Mouse (Mus musculus) mesoderm, embryonic 11.5 days (tissue): ENCODE measurements around the gene Rhot1.
"Not testable (repeated sequence)": the region's sequence is repeated elsewhere in the genome, so short reads cannot be mapped to it uniquely, and the experiment has no call there.

Source experiments
- DNase-seq: peaks from one replicate; pipeline ENCODE4 v3.0.0-alpha.2; 2012; ENCODE audit warnings: low read depth, low spot score

Gene Rhot1

GRCm38 (mm10) chr11:80208860-80209800, at the start of gene Rhot1:
Gene Rhot1, plus strand, starts transcription at chr11:80209019.
- DNase-seq = peak; percentile 93

GRCm38 (mm10) chr11:80161041-80161440, 47.8 kb upstream of the Rhot1 start:
- DNase-seq = no peak

- DNase-seq = no peak
These were observed 45.3 kb upstream of the Rhot1 start for GRCm38 (mm10) chr11:80163362-80164116.

GRCm38 (mm10) chr11:80164224-80164623, 44.6 kb upstream of the Rhot1 start:
- no peak for DNase-seq

GRCm38 (mm10) chr11:80168121-80168520, 40.7 kb upstream of the Rhot1 start:
- DNase-seq = no peak

- DNase-seq = no peak
These were observed 40.1 kb upstream of the Rhot1 start for GRCm38 (mm10) chr11:80168611-80169249.

GRCm38 (mm10) chr11:80169629-80170028, 39.2 kb upstream of the Rhot1 start:
- DNase-seq = no peak

GRCm38 (mm10) chr11:80170351-80170750, 38.5 kb upstream of the Rhot1 start:
- DNase-seq = no peak

- DNase-seq = no peak
These were observed 36.9 kb upstream of the Rhot1 start for GRCm38 (mm10) chr11:80171884-80172283.

- DNase-seq = no peak
These were observed 34.7 kb upstream of the Rhot1 start for GRCm38 (mm10) chr11:80173963-80174670.

- DNase-seq = no peak
These were observed 31.6 kb upstream of the Rhot1 start for GRCm38 (mm10) chr11:80176911-80177895.

- DNase-seq = no peak
These were observed 30.5 kb upstream of the Rhot1 start for GRCm38 (mm10) chr11:80178316-80178715.

- no peak for DNase-seq
These were observed 27.6 kb upstream of the Rhot1 start for GRCm38 (mm10) chr11:80181021-80181749.

- not testable (repeated sequence) for DNase-seq
These were observed 25.6 kb upstream of the Rhot1 start for GRCm38 (mm10) chr11:80183054-80183704.

GRCm38 (mm10) chr11:80183705-80184255, 25.0 kb upstream of the Rhot1 start, which contains the start of gene Rnf135:
Gene Rnf135, plus strand, starts transcription at chr11:80183851.
- peak; percentile 57 for DNase-seq

GRCm38 (mm10) chr11:80184531-80185071, 24.2 kb upstream of the Rhot1 start:
- DNase-seq = no peak

GRCm38 (mm10) chr11:80185441-80185976, 23.3 kb upstream of the Rhot1 start:
- DNase-seq = not testable (repeated sequence)

GRCm38 (mm10) chr11:80190280-80190679, 18.5 kb upstream of the Rhot1 start:
- DNase-seq = no peak
